Mouse (Mus musculus) liver, embryonic 14.5 days (tissue): ENCODE results near the gene Pole3. TPM values are rescaled to one million over a fixed set of nuclear protein-coding genes. Genes with fewer than 3 reads are reported as not detected.
A peak's percentile ranks its signal among the peaks of the same experiment; 100 is the strongest.

ENCODE experiments used
- ATAC-seq: fragments of 200-750 bp; cut with Nextera tagmentation; 2 replicates; pipeline ENCODE4 v1.8.0; 2017; ENCODE audit warnings: moderate number of reproducible peaks, mild to moderate bottlenecking, moderate library complexity; ENCODE audit not compliant: insufficient read depth
- DNase-seq, 3 experiments: peaks; one replicate each; pipeline ENCODE4 v3.0.0-alpha.2; 2012 to 2013; ENCODE audit warnings: low read depth in 3 of 3, low spot score in 3 of 3
- H3K27ac ChIP-seq: fragments of 300-500 bp; sonication (generic); 2 replicates; pipeline ENCODE4 v1.5.1; 2014; ENCODE audit warnings: moderate library complexity, mild to moderate bottlenecking, control low read depth, inconsistent platforms
- H3K27me3 ChIP-seq: fragments of 300-500 bp; sonication (generic); 2 replicates; pipeline ENCODE4 v1.6.1; 2014; ENCODE audit warnings: mild to moderate bottlenecking, low read length, moderate library complexity; ENCODE audit not compliant: control insufficient read depth, insufficient read depth
- H3K36me3 ChIP-seq: fragments of 300-500 bp; sonication (generic); replicated peaks from 2 replicates; pipeline ENCODE4 v1.6.1; 2014; ENCODE audit warnings: low read depth; ENCODE audit not compliant: control insufficient read depth, insufficient read depth
- H3K4me1 ChIP-seq, 2 experiments: fragments of 200-500 bp in 1 of 2; fragments of 300-500 bp in 1 of 2; sonication (generic) in 1 of 2; replicated peaks; 2 replicates each; pipeline ENCODE4 v1.6.1; 2012 to 2014; ENCODE audit warnings: antibody characterized with exemption in 1 of 2, inconsistent platforms in 1 of 2, low read length in 1 of 2; ENCODE audit not compliant: control insufficient read depth in 2 of 2, insufficient read depth in 2 of 2
- H3K4me2 ChIP-seq: fragments of 300-500 bp; sonication (generic); 2 replicates; pipeline ENCODE4 v1.6.1; 2014; ENCODE audit warnings: low read depth, mild to moderate bottlenecking, control low read depth, moderate library complexity
- H3K4me3 ChIP-seq, 2 experiments: fragments of 200-500 bp in 1 of 2; fragments of 300-500 bp in 1 of 2; sonication (generic) in 1 of 2; 2 replicates each; pipeline ENCODE4 v1.5.1; 2012 to 2014; ENCODE audit warnings: low read depth in 2 of 2, low read length in 2 of 2, mild to moderate bottlenecking in 2 of 2, control low read depth in 1 of 2, inconsistent platforms in 1 of 2, moderate library complexity in 1 of 2; ENCODE audit not compliant: insufficient read depth in 1 of 2
- H3K9ac ChIP-seq: fragments of 300-500 bp; sonication (generic); replicated peaks from 2 replicates; pipeline ENCODE4 v1.6.1; 2014; ENCODE audit warnings: mild to moderate bottlenecking, control low read depth, moderate library complexity
- H3K9me3 ChIP-seq: fragments of 300-500 bp; sonication (generic); 2 replicates; pipeline ENCODE4 v1.6.1; 2016; ENCODE audit warnings: low read length, mixed read lengths; ENCODE audit not compliant: control insufficient read depth
- CTCF ChIP-seq: IDR thresholded peaks from 2 replicates; pipeline ENCODE4 v1.5.1; 2016; ENCODE audit warnings: antibody characterized with exemption, low read depth, control low read depth
- EP300 ChIP-seq: IDR thresholded peaks from 2 replicates; pipeline ENCODE4 v1.6.1; 2016; ENCODE audit warnings: antibody characterized with exemption, low read depth
- WGBS: fragments of 180-500 bp; shearing (Covaris S2); extraction: QIAGEN DNeasy Blood & Tissue Kit; methylation state at CpG from one replicate; pipeline ENCODE4 v1.1.7; 2014; ENCODE audit not compliant: insufficient replicate concordance; 5-methylcytosine and 5-hydroxymethylcytosine counted together
- polyA plus RNA-seq, 2 experiments: library from polyadenylated mRNA; depleted of rRNA in 1 of 2; stranded (reverse) in 1 of 2; unstranded in 1 of 2; fragments of >200 nt; fragmentation: Nextera tagmentation in 1 of 2; extraction: Ambion mirVana in 1 of 2; gene quantifications; 2 replicates each; pipeline versions ENCODE4 v1.2.1 to v1.2.3; 2012 to 2014

Gene Pole3
- polyA plus RNA-seq, 2 experiments = 37.4 to 54.7 TPM

- no peaks in the 10 kb centered on the region for H3K9me3 ChIP-seq
- H3K27me3 ChIP-seq = no peaks in the 10 kb centered on the region; the same call in 1 of the 2 replicates
- WGBS = 15% methylated on average over 4 of the region's 4 CpGs
- H3K36me3 ChIP-seq = peaks cover 5% of the 10 kb centered on the region
- no peak overlapping the region for H3K9ac ChIP-seq
- ATAC-seq (no peak), DNase-seq (no peak)
- no peak overlapping the region for H3K27ac ChIP-seq
- no peak for TF ChIP-seq EP300
- no peak for TF ChIP-seq CTCF
- H3K4me1 ChIP-seq = peaks cover 0 to 11% of the 10 kb centered on the region in 2 experiments
- H3K4me2 ChIP-seq = no peak overlapping the region
- H3K4me3 ChIP-seq = no peak overlapping the region
These were observed 2.8 kb upstream of the Pole3 start for GRCm38 (mm10) chr4:62527655-62528054.

- Histone ChIP-seq H3K27ac (no peak overlapping the region), H3K9ac (no peak overlapping the region), H3K4me2 (no peak overlapping the region), H3K4me1 (peaks cover 0 to 13% of the 10 kb centered on the region in 2 experiments), H3K9me3 (no peaks in the 10 kb centered on the region), H3K4me3 (no peak overlapping the region), H3K36me3 (peaks cover 8% of the 10 kb centered on the region), H3K27me3 (no peaks in the 10 kb centered on the region)
- TF ChIP-seq EP300 = no peak
- TF ChIP-seq CTCF = no peak
- DNase-seq = no peak
- WGBS = 51% methylated on average over 2 of the region's 2 CpGs
- ATAC-seq = no peak
These were observed 1.4 kb upstream of the Pole3 start for GRCm38 (mm10) chr4:62526256-62526655.

- no peak for TF ChIP-seq EP300
- no peak for TF ChIP-seq CTCF
- 3% methylated on average over 10 of the region's 10 CpGs for WGBS
- peaks cover 3 to 13% of the 10 kb centered on the region in 2 experiments for H3K4me1 ChIP-seq
- ATAC-seq (no peak), DNase-seq (no peak)
- peak overlapping the region; percentile 28 to 98; a peak in 3 of 4 replicates for H3K4me3 ChIP-seq
- peaks cover 8% of the 10 kb centered on the region for H3K36me3 ChIP-seq
- H3K4me2 ChIP-seq = peak overlapping the region; percentile 90
- H3K27ac ChIP-seq = no peak overlapping the region
- H3K27me3 ChIP-seq = no peaks in the 10 kb centered on the region
- no peaks in the 10 kb centered on the region for H3K9me3 ChIP-seq
- H3K9ac ChIP-seq = no peak overlapping the region
These were observed 582 bp upstream of the Pole3 start for GRCm38 (mm10) chr4:62525489-62525811.

GRCm38 (mm10) chr4:62520892-62521400 lies 3.9 kb downstream of the Pole3 start:
- Histone ChIP-seq H3K4me2 (peak overlapping the region; percentile 87), H3K27me3 (no peaks in the 10 kb centered on the region), H3K27ac (peak overlapping the region; percentile 41), H3K4me3 (peak overlapping the region in 1 of 2 experiments; percentile 98; a peak in 2 of 4 replicates), H3K36me3 (peaks cover 9% of the 10 kb centered on the region), H3K9ac (peak overlapping the region; percentile 100), H3K9me3 (no peaks in the 10 kb centered on the region), H3K4me1 (peaks cover 13 to 31% of the 10 kb centered on the region in 2 experiments)
- WGBS = 57% methylated on average over 2 of the region's 2 CpGs
- DNase-seq (no peak), ATAC-seq (no peak)
- TF ChIP-seq CTCF (no peak), EP300 (no peak)

- peaks cover 13 to 35% of the 10 kb centered on the region in 2 experiments for H3K4me1 ChIP-seq
- peak; percentile 56 for ATAC-seq
- under 1% methylated on average over 37 of the region's 37 CpGs for WGBS
These were observed 5.0 kb downstream of the Pole3 start, which contains the start of gene Alad for GRCm38 (mm10) chr4:62519849-62520233. Alad (minus strand) TSS chr4:62519918.

More at GRCm38 (mm10) chr4:62519849-62520233, 5.0 kb downstream of the Pole3 start, which contains the start of gene Alad:
- peak within 1 kb of the TSS; percentile 98 for H3K27ac ChIP-seq
- H3K36me3 ChIP-seq = peaks cover 20% of the 10 kb centered on the region
- peak; percentile 74 to 88 (median 77) for DNase-seq
- H3K4me3 ChIP-seq = peak within 1 kb of the TSS; percentile 92 to 98
- H3K9ac ChIP-seq = peak within 1 kb of the TSS; percentile 100
- peak within 1 kb of the TSS; percentile 87 for H3K4me2 ChIP-seq
- H3K27me3 ChIP-seq = no peaks in the 10 kb centered on the region
- no peaks in the 10 kb centered on the region for H3K9me3 ChIP-seq
- TF ChIP-seq CTCF (no peak), EP300 (no peak)
